8 mouse cellular contexts compared by ENCODE assay signal in genomic region chr7:127346676-127347075, GRCm38 (mm10). TPM values are rescaled to one million over a fixed set of nuclear protein-coding genes. Genes with fewer than 3 reads are reported as not detected.
DNase-seq lines count a peak whose midpoint lies in the region; ATAC-seq and TF ChIP-seq lines count a peak whose summit lies in the region.

No protein-coding gene starts in this region.

- H3K4me1 ChIP-seq in CH12.LX (ENCODE audit: control insufficient read depth in 1 of 2, insufficient read depth in 2 of 2): peaks cover 0 to 11% of the 10 kb centered on the region in 2 experiments; a peak in 2 of 4 replicates
- peaks cover 14% of the 10 kb centered on the region for H3K4me1 ChIP-seq in brown adipose tissue, adult 24 weeks (ENCODE audit: control insufficient read depth, insufficient read depth, insufficient read length, low read length)
- peaks cover 13% of the 10 kb centered on the region for H3K4me1 ChIP-seq in hindbrain, embryonic 14.5 days (replicated peaks; ENCODE audit: control insufficient read depth, insufficient read depth, low read length)
- peaks cover 25% of the 10 kb centered on the region for H3K4me1 ChIP-seq in limb, embryonic 15.5 days

- no peak for TF ChIP-seq RAD21 in CH12.LX (IDR thresholded peaks at IDR 0.05; ENCODE audit: low read depth, low read length)

- 14% methylated on average over 8 of the region's 8 CpGs for WGBS in hindbrain, embryonic 14.5 days
- 15% methylated on average over 8 of the region's 8 CpGs for WGBS in limb, embryonic 15.5 days

- no peak for TF ChIP-seq CTCF in CH12.LX (conservative IDR thresholded peaks at IDR 0.05 in 1 of 2, IDR thresholded peaks at IDR 0.05 in 1 of 2; ENCODE audit: low read depth in 2 of 2, low read length in 2 of 2)

- ATAC-seq in hindbrain, embryonic 14.5 days (ENCODE audit: low FRiP score): no peak
- ATAC-seq in limb, embryonic 15.5 days (ENCODE audit: insufficient number of reproducible peaks, low FRiP score, low TSS enrichment, low read depth): no peak

- dilution Hi-C loops in CH12.LX (cut with MboI; ENCODE audit: extremely low pct_ligation_motif_present, extremely low pct_unique_long_range_greater_than_20kb, low sequenced_read_pairs): no loop called here

- no peaks in the 10 kb centered on the region for H3K79me2 ChIP-seq in CH12.LX (replicated peaks; ENCODE audit: control insufficient read depth, extremely low read depth, insufficient read depth, poor library complexity, severe bottlenecking)
- H3K79me2 ChIP-seq in myocyte (ENCODE audit: control insufficient read depth, insufficient read depth): peaks cover 6% of the 10 kb centered on the region

- in situ Hi-C loops in CH12.LX (cut with MboI; ENCODE audit: low pct_ligation_motif_present, low pct_unique_long_range_greater_than_20kb, low sequenced_read_pairs): no loop called here

- H3K4me3 ChIP-seq in CH12.LX (replicated peaks in 1 of 3; ENCODE audit: low read depth in 2 of 3, low read length in 2 of 3, poor library complexity in 1 of 3) (no peak overlapping the region), myocyte (peak overlapping the region; percentile 62)
- H3K4me3 ChIP-seq in brown adipose tissue, adult 24 weeks (ENCODE audit: insufficient read depth, low read depth, low read length): peak overlapping the region; percentile 62
- H3K4me3 ChIP-seq in hindbrain, embryonic 14.5 days (replicated peaks; ENCODE audit: low read length): peak overlapping the region; percentile 93
- H3K4me3 ChIP-seq in limb, embryonic 15.5 days: peak overlapping the region; percentile 92

- TF ChIP-seq EP300 in CH12.LX (IDR thresholded peaks at IDR 0.05; ENCODE audit: low read length): no peak

- DNase-seq in CH12.LX (ENCODE audit: extremely low read depth): no peak
- no peak for DNase-seq in hindbrain, embryonic 14.5 days (ENCODE audit: low spot score)
- DNase-seq in spleen, postnatal 14 days (ENCODE audit: low spot score in 2 of 2): no peak
- DNase-seq in gastrocnemius, postnatal 10 days: no peak
- DNase-seq in ovary, adult 18-20 months (ENCODE audit: low spot score): no peak

- H3K4me2 ChIP-seq in CH12.LX (ENCODE audit: insufficient read depth, low read depth, poor library complexity, severe bottlenecking) (peak overlapping the region; percentile 89; the same call in 1 of the 2 replicates), myocyte (ENCODE audit: low read depth) (peak overlapping the region; percentile 92)
- peak overlapping the region; percentile 67 for H3K4me2 ChIP-seq in hindbrain, embryonic 14.5 days (replicated peaks)
- peak overlapping the region; percentile 65 for H3K4me2 ChIP-seq in limb, embryonic 15.5 days

- H3K36me3 ChIP-seq in CH12.LX (replicated peaks in 1 of 2; ENCODE audit: control insufficient read depth in 1 of 2, insufficient read depth in 1 of 2, low read length in 1 of 2) (peaks cover 10 to 20% of the 10 kb centered on the region in 2 experiments), myocyte (ENCODE audit: control insufficient read depth, insufficient read depth) (no peaks in the 10 kb centered on the region)
- H3K36me3 ChIP-seq in hindbrain, embryonic 14.5 days (replicated peaks; ENCODE audit: control insufficient read depth, insufficient read depth): peaks cover 19% of the 10 kb centered on the region
- peaks cover 20% of the 10 kb centered on the region for H3K36me3 ChIP-seq in limb, embryonic 15.5 days

- no peak overlapping the region for H3ac ChIP-seq in myocyte (ENCODE audit: control insufficient read depth, insufficient read length)

- no peaks in the 10 kb centered on the region for H3K9me3 ChIP-seq in CH12.LX (replicated peaks; ENCODE audit: low read length)
- H3K9me3 ChIP-seq in hindbrain, embryonic 14.5 days (ENCODE audit: control insufficient read depth, low read length): no peaks in the 10 kb centered on the region
- H3K9me3 ChIP-seq in limb, embryonic 15.5 days: no peaks in the 10 kb centered on the region

- H3K9ac ChIP-seq in CH12.LX (ENCODE audit: insufficient read depth, low read depth): peak overlapping the region; percentile 66
- H3K9ac ChIP-seq in hindbrain, embryonic 14.5 days: no peak overlapping the region; the same call in 1 of the 2 replicates
- H3K9ac ChIP-seq in limb, embryonic 15.5 days: no peak overlapping the region

- H3K27me3 ChIP-seq in CH12.LX (replicated peaks) (peaks cover 12% of the 10 kb centered on the region), myocyte (ENCODE audit: control insufficient read depth, insufficient read depth, insufficient read length) (no peaks in the 10 kb centered on the region)
- no peaks in the 10 kb centered on the region for H3K27me3 ChIP-seq in hindbrain, embryonic 14.5 days (ENCODE audit: control insufficient read depth, insufficient read depth, low read length)
- H3K27me3 ChIP-seq in limb, embryonic 15.5 days: no peaks in the 10 kb centered on the region

- H3K27ac ChIP-seq in CH12.LX (ENCODE audit: insufficient read depth, low read depth): no peak overlapping the region
- peak overlapping the region; percentile 99 for H3K27ac ChIP-seq in brown adipose tissue, adult 24 weeks (replicated peaks; ENCODE audit: low read depth, low read length)
- H3K27ac ChIP-seq in hindbrain, embryonic 14.5 days: no peak overlapping the region
- H3K27ac ChIP-seq in limb, embryonic 15.5 days: no peak overlapping the region

- TF ChIP-seq POLR2A in CH12.LX (IDR thresholded peaks at IDR 0.05; ENCODE audit: low read depth, low read length): no peak
- TF ChIP-seq POLR2A in myocyte (IDR thresholded peaks at IDR 0.05; ENCODE audit: insufficient read length, low read depth): no peak

TF ChIP-seq in CH12.LX, 34 proteins besides CTCF, POLR2A, EP300 and RAD21 (continues in another document):
- TF ChIP-seq MAX (IDR thresholded peaks at IDR 0.05; ENCODE audit: low read length) (no peak), ZKSCAN1 (IDR thresholded peaks at IDR 0.05; ENCODE audit: borderline replicate concordance, low read depth, low read length) (no peak), ZC3H11A (IDR thresholded peaks at IDR 0.05; ENCODE audit: low read depth, low read length) (no peak), TBP (conservative IDR thresholded peaks at IDR 0.05; ENCODE audit: low read depth, low read length) (no peak)

TF ChIP-seq in myocyte, 11 proteins besides CTCF, POLR2A, EP300 and RAD21 (continues in another document):
- TF ChIP-seq MYOG (IDR thresholded peaks at IDR 0.05; ENCODE audit: control insufficient read depth in 1 of 3, insufficient read depth in 1 of 3, insufficient read length in 2 of 3, low read depth in 2 of 3) (no peak), POLR2AphosphoS2 (IDR thresholded peaks at IDR 0.05; ENCODE audit: insufficient read length, low read depth) (no peak), SRF (IDR thresholded peaks at IDR 0.05; ENCODE audit: control insufficient read depth, insufficient read length, low read depth) (no peak), USF1 (IDR thresholded peaks at IDR 0.05; ENCODE audit: low read depth) (no peak)

RNA-seq across cellular contexts. Expression of gene Zfp768, which starts 1.3 kb away (rescaled TPM):
- total RNA-seq in CH12.LX (2012; rRNA removed): 8.5 and 9.9 TPM in 2 replicates
- total RNA-seq in CH12.LX (2014; rRNA removed): 4.3 and 5.0 TPM in 2 replicates
- 6.4 and 6.6 TPM in 2 replicates for polyA plus RNA-seq in CH12.LX (2012; ENCODE audit: insufficient read length, low read depth)
- polyA plus RNA-seq in brown adipose tissue, adult 24 weeks (2012; ENCODE audit: insufficient read depth, insufficient read length, missing spikeins): 26.6 and 27.5 TPM in 2 replicates
- 4.8 and 6.1 TPM in 2 replicates for polyA plus RNA-seq in hindbrain, embryonic 14.5 days (2014; fragmentation: Nextera tagmentation; extraction: Ambion mirVana)
- polyA plus RNA-seq in limb, embryonic 15.5 days (2015; fragmentation: Nextera tagmentation; extraction: Ambion mirVana): 14.3 and 16.4 TPM in 2 replicates
- 17.3 TPM for polyA plus RNA-seq in myocyte (2012; fragmentation: generic; extraction: Trizol)
- 10 to 100 TPM; 23.0 to 28.7 TPM for total RNA-seq in gastrocnemius, postnatal 10 days (2021)

RNA-seq across cellular contexts. Expression of gene Zfp747, which starts 29.2 kb away (rescaled TPM):
- total RNA-seq in CH12.LX (2012; rRNA removed): 8.2 and 9.7 TPM in 2 replicates
- total RNA-seq in CH12.LX (2014; rRNA removed): 6.3 and 7.2 TPM in 2 replicates
- polyA plus RNA-seq in CH12.LX (2012; ENCODE audit: insufficient read length, low read depth): 7.7 and 8.2 TPM in 2 replicates
- 1.5 and 1.8 TPM in 2 replicates for polyA plus RNA-seq in brown adipose tissue, adult 24 weeks (2012; ENCODE audit: insufficient read depth, insufficient read length, missing spikeins)
- polyA plus RNA-seq in hindbrain, embryonic 14.5 days (2014; fragmentation: Nextera tagmentation; extraction: Ambion mirVana): 8.2 and 8.5 TPM in 2 replicates
- 9.4 and 10.1 TPM in 2 replicates for polyA plus RNA-seq in limb, embryonic 15.5 days (2015; fragmentation: Nextera tagmentation; extraction: Ambion mirVana)
- 3.6 TPM for polyA plus RNA-seq in myocyte (2012; fragmentation: generic; extraction: Trizol)
- total RNA-seq in gastrocnemius, postnatal 10 days (2021): 1 to 10 TPM; 3.6 to 5.1 TPM

RNA-seq across cellular contexts. Expression of gene 9130019O22Rik, which starts 40.3 kb away (rescaled TPM):
- total RNA-seq in CH12.LX (2012; rRNA removed) (4.2 and 5.0 TPM in 2 replicates), CH12.LX (2014; rRNA removed) (3.1 and 4.0 TPM in 2 replicates)
- polyA plus RNA-seq in CH12.LX (2012; ENCODE audit: insufficient read length, low read depth) (2.7 and 3.3 TPM in 2 replicates), myocyte (2012; fragmentation: generic; extraction: Trizol) (0.34 TPM)
- polyA plus RNA-seq in brown adipose tissue, adult 24 weeks (2012; ENCODE audit: insufficient read depth, insufficient read length, missing spikeins): 1.0 and 1.4 TPM in 2 replicates
- 4.5 and 5.7 TPM in 2 replicates for polyA plus RNA-seq in hindbrain, embryonic 14.5 days (2014; fragmentation: Nextera tagmentation; extraction: Ambion mirVana)
- 5.6 and 6.5 TPM in 2 replicates for polyA plus RNA-seq in limb, embryonic 15.5 days (2015; fragmentation: Nextera tagmentation; extraction: Ambion mirVana)
- 1 to 10 TPM; 1.7 to 2.7 TPM for total RNA-seq in gastrocnemius, postnatal 10 days (2021)

RNA-seq across cellular contexts. Expression of gene E430018J23Rik, which starts 46.8 kb away (rescaled TPM):
- total RNA-seq in CH12.LX (2012; rRNA removed) (5.4 and 8.9 TPM in 2 replicates), CH12.LX (2014; rRNA removed) (8.3 and 9.2 TPM in 2 replicates)
- polyA plus RNA-seq in CH12.LX (2012; ENCODE audit: insufficient read length, low read depth) (3.2 and 3.8 TPM in 2 replicates), myocyte (2012; fragmentation: generic; extraction: Trizol) (3.0 TPM)
- polyA plus RNA-seq in brown adipose tissue, adult 24 weeks (2012; ENCODE audit: insufficient read depth, insufficient read length, missing spikeins): 3.4 and 3.6 TPM in 2 replicates
- polyA plus RNA-seq in hindbrain, embryonic 14.5 days (2014; fragmentation: Nextera tagmentation; extraction: Ambion mirVana): 6.1 and 6.4 TPM in 2 replicates
- 7.5 and 8.1 TPM in 2 replicates for polyA plus RNA-seq in limb, embryonic 15.5 days (2015; fragmentation: Nextera tagmentation; extraction: Ambion mirVana)
- 1 to 10 TPM; 2.9 to 3.7 TPM for total RNA-seq in gastrocnemius, postnatal 10 days (2021)

RNA-seq across cellular contexts. Expression of gene Itgal, which starts 50.6 kb away (rescaled TPM):
- 49.1 and 69.0 TPM in 2 replicates for total RNA-seq in CH12.LX (2012; rRNA removed)
- total RNA-seq in CH12.LX (2014; rRNA removed): 36.7 and 43.9 TPM in 2 replicates
- polyA plus RNA-seq in CH12.LX (2012; ENCODE audit: insufficient read length, low read depth): 164 and 177 TPM in 2 replicates
- polyA plus RNA-seq in brown adipose tissue, adult 24 weeks (2012; ENCODE audit: insufficient read depth, insufficient read length, missing spikeins): 1.1 and 2.3 TPM in 2 replicates
- polyA plus RNA-seq in hindbrain, embryonic 14.5 days (2014; fragmentation: Nextera tagmentation; extraction: Ambion mirVana): 0.12 and 0.46 TPM in 2 replicates
- 1.2 and 1.3 TPM in 2 replicates for polyA plus RNA-seq in limb, embryonic 15.5 days (2015; fragmentation: Nextera tagmentation; extraction: Ambion mirVana)
- 0.16 TPM for polyA plus RNA-seq in myocyte (2012; fragmentation: generic; extraction: Trizol)
- 1 to 10 TPM in 1 of 2 experiments, under 1 TPM in 1; 0.75 to 1.5 TPM for total RNA-seq in gastrocnemius, postnatal 10 days (2021)

Comparison
In these comparisons a context has a peak if more than half of its experiments do, and no peak if none do; other contexts are left out.
1. H3K4me3 ChIP-seq: peak in brown adipose tissue, adult 24 weeks (single experiment), hindbrain, embryonic 14.5 days (single experiment), limb, embryonic 15.5 days (single experiment) and myocyte (single experiment); none in CH12.LX (0 of 3).
2. Peak in every context shown above with its lines, with median percentiles within 50 percentile points of each other: H3K4me2 ChIP-seq.